Comparison of ENCODE assay signal across 22 mouse cellular contexts in genomic region chr3:149342511-149342910, GRCm38 (mm10).
DNase-seq lines count a peak whose midpoint lies in the region; ATAC-seq lines count a peak whose summit lies in the region.
"Had no signal": no experiment of that assay in that cellular context is flagged by ENCODE, and none has a peak within 500 bp of the region (broad histone marks: within the 10 kb centered on the region; RNA-seq: fewer than 3 reads in every experiment).

No protein-coding gene starts in this region.

- no peaks in the 10 kb centered on the region for H3K9me3 ChIP-seq in forebrain, embryonic 10.5 days
- no peaks in the 10 kb centered on the region for H3K9me3 ChIP-seq in forebrain, embryonic 13.5 days (replicated peaks)
- H3K9me3 ChIP-seq: embryonic facial prominence, embryonic 12.5 days; heart, embryonic 15.5 days; hindbrain, embryonic 10.5 days; intestine, embryonic 15.5 days had no signal

- no peak overlapping the region for H3K9ac ChIP-seq in forebrain, embryonic 13.5 days
- H3K9ac ChIP-seq: embryonic facial prominence, embryonic 12.5 days; heart, embryonic 15.5 days; hindbrain, embryonic 14.5 days; intestine, embryonic 15.5 days had no signal

- H3K4me3 ChIP-seq in forebrain, embryonic 10.5 days = no peak overlapping the region
- no peak overlapping the region for H3K4me3 ChIP-seq in forebrain, embryonic 13.5 days
- H3K4me3 ChIP-seq: embryonic facial prominence, embryonic 12.5 days; heart, embryonic 15.5 days; hindbrain, embryonic 10.5 days; intestine, embryonic 15.5 days had no signal

- no peak for ATAC-seq in forebrain, embryonic 13.5 days
- ATAC-seq: CD4-positive, CD25-positive, alpha-beta regulatory T cell, adult 4 months; intestine, embryonic 15.5 days had no signal

- WGBS in forebrain, embryonic 10.5 days = 85% methylated on average over 6 of the region's 6 CpGs
- WGBS in forebrain, embryonic 13.5 days = 51% methylated on average over 6 of the region's 6 CpGs

- no peak for DNase-seq in forebrain, embryonic 10.5 days (ENCODE audit: extremely low spot score, low spot score)
- DNase-seq in heart, adult 11 months = peak; percentile 55
- no peak for DNase-seq in heart, postnatal 4 days
- peak; percentile 24 for DNase-seq in layer of hippocampus, adult 9-11 months
- no peak for DNase-seq in layer of hippocampus, postnatal 36 days
- DNase-seq in urinary bladder, postnatal 25 days (ENCODE audit: low spot score) = no peak
- DNase-seq: adrenal gland, adult 8-10 months; adrenal gland, postnatal 36 days; B cell, adult 2 months; cerebellum, adult 11-12 months; cerebellum, adult 9-10 months; gastrocnemius, postnatal 25 days; heart, postnatal 14 days had no signal

- H3K27me3 ChIP-seq in forebrain, embryonic 10.5 days (ENCODE audit: poor library complexity, severe bottlenecking) = no peaks in the 10 kb centered on the region
- no peaks in the 10 kb centered on the region for H3K27me3 ChIP-seq in forebrain, embryonic 13.5 days
- H3K27me3 ChIP-seq: embryonic facial prominence, embryonic 12.5 days; heart, embryonic 15.5 days; intestine, embryonic 15.5 days had no signal

- H3K27ac ChIP-seq in forebrain, embryonic 10.5 days = peak overlapping the region; percentile 35; the same call in 1 of the 2 replicates
- H3K27ac ChIP-seq in forebrain, embryonic 13.5 days = no peak overlapping the region
- H3K27ac ChIP-seq: embryonic facial prominence, embryonic 12.5 days; heart, embryonic 15.5 days; hindbrain, embryonic 10.5 days; hindbrain, embryonic 14.5 days; intestine, embryonic 15.5 days had no signal

- peaks cover 27% of the 10 kb centered on the region for H3K4me1 ChIP-seq in forebrain, embryonic 10.5 days
- H3K4me1 ChIP-seq in forebrain, embryonic 13.5 days = peaks cover 7% of the 10 kb centered on the region; the same call in 1 of the 2 replicates
- H3K4me1 ChIP-seq: embryonic facial prominence, embryonic 12.5 days had no signal

- no peaks in the 10 kb centered on the region for H3K36me3 ChIP-seq in forebrain, embryonic 10.5 days (replicated peaks)
- H3K36me3 ChIP-seq in forebrain, embryonic 13.5 days (ENCODE audit: poor library complexity, severe bottlenecking) = no peaks in the 10 kb centered on the region
- H3K36me3 ChIP-seq: embryonic facial prominence, embryonic 12.5 days; G1E; heart, embryonic 15.5 days; hindbrain, embryonic 10.5 days; intestine, embryonic 15.5 days had no signal

- no peak overlapping the region for H3K4me2 ChIP-seq in forebrain, embryonic 13.5 days
- H3K4me2 ChIP-seq: embryonic facial prominence, embryonic 12.5 days; heart, embryonic 11.5 days; heart, embryonic 15.5 days; hindbrain, embryonic 14.5 days; intestine, embryonic 15.5 days had no signal

Comparison
In these comparisons a context has a peak if more than half of its experiments do, and no peak if none do; other contexts are left out.
1. DNase-seq: peak in heart, adult 11 months (single experiment) and layer of hippocampus, adult 9-11 months (single experiment); none in forebrain, embryonic 10.5 days (single experiment), heart, postnatal 4 days (single experiment), layer of hippocampus, postnatal 36 days (0 of 2) and urinary bladder, postnatal 25 days (single experiment).